Mouse (Mus musculus): Measurements from ENCODE around the gene Gm10985. TPM values are rescaled to one million over a fixed set of nuclear protein-coding genes. Genes with fewer than 3 reads are reported as not detected.

Gene Gm10985
- polyA plus RNA-seq (2011; ENCODE audit: insufficient read depth, insufficient read length, low read depth, missing spikeins): not detected in 2 replicates

DNA sequence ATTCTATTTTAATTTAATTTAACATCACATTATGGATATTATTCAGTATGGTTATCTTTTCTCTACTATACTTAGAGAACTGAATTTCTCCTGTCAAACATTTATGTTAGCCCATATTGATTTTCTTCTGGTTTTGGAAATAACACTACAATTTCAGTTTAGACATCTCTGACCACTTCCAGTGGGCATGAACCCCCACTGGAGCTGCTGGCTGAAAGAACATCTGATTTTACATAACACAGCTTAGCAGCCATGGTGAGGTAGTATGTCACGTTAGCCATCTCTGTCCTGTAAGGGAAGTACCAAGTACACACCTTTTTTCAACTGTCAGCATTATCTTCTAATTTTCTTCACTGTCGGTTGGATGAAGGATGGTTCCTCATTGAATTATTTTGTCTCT, at the start of gene Gm10985:
TSS of gene Gm10985 (plus strand) at position 301 of the 400 bp plus-strand sequence.
- TF ChIP-seq POLR2A (IDR thresholded peaks at IDR 0.05; ENCODE audit: insufficient read depth, low read length): no peak
- TF ChIP-seq CTCF (IDR thresholded peaks at IDR 0.05; ENCODE audit: low read depth, low read length): no peak
- TF ChIP-seq EP300 (IDR thresholded peaks at IDR 0.05; ENCODE audit: insufficient read depth, low read depth, low read length): no peak
- H3K9ac ChIP-seq (ENCODE audit: low read depth, poor library complexity, severe bottlenecking): no peak within 1 kb of the TSS
- H3K4me3 ChIP-seq (ENCODE audit: low read depth, low read length): no peak within 1 kb of the TSS
- no peaks in the 10 kb centered on the region for H3K4me1 ChIP-seq (ENCODE audit: control insufficient read depth, insufficient read depth, low read length)
- no peak within 1 kb of the TSS for H3K27ac ChIP-seq (ENCODE audit: insufficient read depth, low read length)
- no peaks in the 10 kb centered on the region for H3K36me3 ChIP-seq (ENCODE audit: control insufficient read depth, insufficient read depth, low read length, poor library complexity, severe bottlenecking)
- H3K9me3 ChIP-seq (replicated peaks; ENCODE audit: control insufficient read depth, insufficient read depth, low read length, poor library complexity, severe bottlenecking): no peaks in the 10 kb centered on the region
- H3K27me3 ChIP-seq (ENCODE audit: control insufficient read depth, insufficient read depth, low read length, poor library complexity, severe bottlenecking): no peaks in the 10 kb centered on the region; the same call in 1 of the 2 replicates

DNA sequence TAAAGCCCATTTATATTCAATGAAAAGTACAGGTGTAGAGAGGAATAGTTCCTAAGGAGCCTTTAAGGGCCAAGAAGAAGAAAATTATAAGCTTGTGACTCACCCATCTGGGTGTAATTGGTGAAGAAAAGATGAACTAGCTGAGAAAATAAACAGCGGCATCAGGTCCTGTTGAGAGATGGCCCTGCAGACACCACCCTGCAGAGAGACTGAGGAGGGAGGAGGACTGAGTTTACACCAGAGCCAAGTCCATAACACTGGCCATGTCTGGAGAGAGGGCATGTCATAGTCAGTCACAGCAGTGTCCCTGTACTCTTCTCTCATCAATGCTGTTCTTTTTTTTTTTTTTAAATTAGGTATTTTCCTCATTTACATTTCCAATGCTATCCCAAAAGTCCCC, 48.0 kb upstream of the Gm10985 start:
- Histone ChIP-seq H3K36me3 (ENCODE audit: control insufficient read depth, insufficient read depth, low read length, poor library complexity, severe bottlenecking) (no peaks in the 10 kb centered on the region), H3K4me1 (ENCODE audit: control insufficient read depth, insufficient read depth, low read length) (no peaks in the 10 kb centered on the region), H3K4me3 (ENCODE audit: low read depth, low read length) (no peak overlapping the region), H3K27me3 (ENCODE audit: control insufficient read depth, insufficient read depth, low read length, poor library complexity, severe bottlenecking) (no peaks in the 10 kb centered on the region), H3K9me3 (replicated peaks; ENCODE audit: control insufficient read depth, insufficient read depth, low read length, poor library complexity, severe bottlenecking) (no peaks in the 10 kb centered on the region), H3K9ac (ENCODE audit: low read depth, poor library complexity, severe bottlenecking) (no peak overlapping the region), H3K27ac (ENCODE audit: insufficient read depth, low read length) (no peak overlapping the region)
- no peak for TF ChIP-seq CTCF (IDR thresholded peaks at IDR 0.05; ENCODE audit: low read depth, low read length)
- TF ChIP-seq EP300 (IDR thresholded peaks at IDR 0.05; ENCODE audit: insufficient read depth, low read depth, low read length): no peak
- no peak for TF ChIP-seq POLR2A (IDR thresholded peaks at IDR 0.05; ENCODE audit: insufficient read depth, low read length)

DNA sequence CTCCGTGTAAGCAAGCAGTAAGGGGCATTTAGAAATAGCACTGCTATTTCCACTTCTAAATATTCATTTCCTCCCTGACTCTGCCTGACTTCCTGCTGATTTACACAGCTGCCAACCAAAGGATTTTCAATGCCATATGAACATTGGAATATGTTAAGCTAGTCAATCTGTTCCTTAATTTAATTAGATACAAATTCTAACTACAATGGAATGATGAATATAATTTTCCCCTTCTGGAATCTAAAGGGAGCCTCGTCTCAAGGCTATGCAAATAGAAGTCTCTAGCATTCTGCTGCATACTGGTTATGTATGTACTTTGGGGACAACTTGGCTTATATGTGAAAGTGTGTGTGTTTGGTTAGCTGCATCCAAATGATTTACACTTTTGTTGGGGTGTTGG, 45.2 kb upstream of the Gm10985 start:
- no peak overlapping the region for H3K27ac ChIP-seq (ENCODE audit: insufficient read depth, low read length)
- TF ChIP-seq CTCF (IDR thresholded peaks at IDR 0.05; ENCODE audit: low read depth, low read length) (no peak), EP300 (IDR thresholded peaks at IDR 0.05; ENCODE audit: insufficient read depth, low read depth, low read length) (no peak), POLR2A (IDR thresholded peaks at IDR 0.05; ENCODE audit: insufficient read depth, low read length) (no peak)
- H3K4me3 ChIP-seq (ENCODE audit: low read depth, low read length): no peak overlapping the region
- H3K9ac ChIP-seq (ENCODE audit: low read depth, poor library complexity, severe bottlenecking): no peak overlapping the region
- H3K27me3 ChIP-seq (ENCODE audit: control insufficient read depth, insufficient read depth, low read length, poor library complexity, severe bottlenecking): no peaks in the 10 kb centered on the region
- H3K4me1 ChIP-seq (ENCODE audit: control insufficient read depth, insufficient read depth, low read length): no peaks in the 10 kb centered on the region
- H3K36me3 ChIP-seq (ENCODE audit: control insufficient read depth, insufficient read depth, low read length, poor library complexity, severe bottlenecking): no peaks in the 10 kb centered on the region
- 0 out of 2 replicates have a peak, but pooled peaks cover 4% of the 10 kb centered on the region for H3K9me3 ChIP-seq (replicated peaks; ENCODE audit: control insufficient read depth, insufficient read depth, low read length, poor library complexity, severe bottlenecking)

DNA sequence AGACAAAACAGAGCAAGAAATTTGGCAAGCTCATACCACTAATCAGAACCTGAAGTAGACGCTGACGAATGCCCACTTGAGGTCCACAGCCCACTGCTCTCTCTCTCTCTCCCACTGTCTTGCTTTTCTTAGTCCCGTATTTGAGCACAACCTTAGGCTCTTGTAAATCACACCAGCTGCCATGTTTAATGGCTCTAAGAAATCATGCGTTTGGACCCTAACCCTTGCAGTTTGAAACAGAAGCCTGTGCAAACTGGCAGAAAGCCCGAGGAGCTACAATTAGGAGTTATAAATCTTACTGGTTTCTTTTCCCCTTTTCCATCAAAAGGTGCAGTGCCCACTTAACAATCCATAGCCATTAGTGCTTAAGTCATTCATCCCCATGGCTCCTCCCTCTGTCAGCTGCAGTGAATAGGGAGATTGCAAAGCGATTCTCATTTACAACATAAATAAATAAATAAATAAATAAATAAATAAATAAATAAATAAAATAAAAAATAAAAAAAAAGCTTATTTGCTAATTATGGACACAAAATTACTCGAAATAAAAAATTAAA, 31.4 kb upstream of the Gm10985 start:
- H3K36me3 ChIP-seq (ENCODE audit: control insufficient read depth, insufficient read depth, low read length, poor library complexity, severe bottlenecking): no peaks in the 10 kb centered on the region
- H3K9ac ChIP-seq (ENCODE audit: low read depth, poor library complexity, severe bottlenecking): no peak overlapping the region
- no peak overlapping the region for H3K4me3 ChIP-seq (ENCODE audit: low read depth, low read length)
- no peak overlapping the region for H3K27ac ChIP-seq (ENCODE audit: insufficient read depth, low read length)
- H3K27me3 ChIP-seq (ENCODE audit: control insufficient read depth, insufficient read depth, low read length, poor library complexity, severe bottlenecking): no peaks in the 10 kb centered on the region
- no peaks in the 10 kb centered on the region for H3K9me3 ChIP-seq (replicated peaks; ENCODE audit: control insufficient read depth, insufficient read depth, low read length, poor library complexity, severe bottlenecking)
- no peak for TF ChIP-seq POLR2A (IDR thresholded peaks at IDR 0.05; ENCODE audit: insufficient read depth, low read length)
- TF ChIP-seq EP300 (IDR thresholded peaks at IDR 0.05; ENCODE audit: insufficient read depth, low read depth, low read length): no peak
- TF ChIP-seq CTCF (IDR thresholded peaks at IDR 0.05; ENCODE audit: low read depth, low read length): no peak
- H3K4me1 ChIP-seq (ENCODE audit: control insufficient read depth, insufficient read depth, low read length): no peaks in the 10 kb centered on the region

DNA sequence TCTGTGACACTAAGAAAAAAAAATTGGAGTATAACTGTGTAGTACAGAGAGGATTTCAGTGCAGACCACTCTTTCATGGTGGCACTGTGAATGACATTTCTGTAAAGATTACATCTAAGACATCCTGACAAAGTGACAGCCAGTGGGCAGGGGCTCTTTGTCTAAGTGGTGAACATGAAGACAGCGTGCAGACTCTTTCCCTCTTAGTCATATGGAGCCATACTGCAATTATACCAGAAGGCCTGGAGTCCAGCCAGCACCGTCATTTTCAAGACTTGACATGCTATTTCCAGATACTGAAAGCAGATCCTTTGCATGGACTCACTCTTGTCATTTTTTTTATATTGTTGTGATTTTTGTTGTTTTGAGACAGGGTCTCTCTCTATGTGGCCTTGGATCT, 10.6 kb upstream of the Gm10985 start:
- H3K27ac ChIP-seq (ENCODE audit: insufficient read depth, low read length): no peak overlapping the region
- H3K27me3 ChIP-seq (ENCODE audit: control insufficient read depth, insufficient read depth, low read length, poor library complexity, severe bottlenecking): no peaks in the 10 kb centered on the region
- H3K9ac ChIP-seq (ENCODE audit: low read depth, poor library complexity, severe bottlenecking): no peak overlapping the region
- no peaks in the 10 kb centered on the region for H3K36me3 ChIP-seq (ENCODE audit: control insufficient read depth, insufficient read depth, low read length, poor library complexity, severe bottlenecking)
- H3K4me3 ChIP-seq (ENCODE audit: low read depth, low read length): no peak overlapping the region
- no peaks in the 10 kb centered on the region for H3K4me1 ChIP-seq (ENCODE audit: control insufficient read depth, insufficient read depth, low read length)
- TF ChIP-seq CTCF (IDR thresholded peaks at IDR 0.05; ENCODE audit: low read depth, low read length): no peak
- no peak for TF ChIP-seq EP300 (IDR thresholded peaks at IDR 0.05; ENCODE audit: insufficient read depth, low read depth, low read length)
- no peak for TF ChIP-seq POLR2A (IDR thresholded peaks at IDR 0.05; ENCODE audit: insufficient read depth, low read length)
- H3K9me3 ChIP-seq (replicated peaks; ENCODE audit: control insufficient read depth, insufficient read depth, low read length, poor library complexity, severe bottlenecking): no peaks in the 10 kb centered on the region

DNA sequence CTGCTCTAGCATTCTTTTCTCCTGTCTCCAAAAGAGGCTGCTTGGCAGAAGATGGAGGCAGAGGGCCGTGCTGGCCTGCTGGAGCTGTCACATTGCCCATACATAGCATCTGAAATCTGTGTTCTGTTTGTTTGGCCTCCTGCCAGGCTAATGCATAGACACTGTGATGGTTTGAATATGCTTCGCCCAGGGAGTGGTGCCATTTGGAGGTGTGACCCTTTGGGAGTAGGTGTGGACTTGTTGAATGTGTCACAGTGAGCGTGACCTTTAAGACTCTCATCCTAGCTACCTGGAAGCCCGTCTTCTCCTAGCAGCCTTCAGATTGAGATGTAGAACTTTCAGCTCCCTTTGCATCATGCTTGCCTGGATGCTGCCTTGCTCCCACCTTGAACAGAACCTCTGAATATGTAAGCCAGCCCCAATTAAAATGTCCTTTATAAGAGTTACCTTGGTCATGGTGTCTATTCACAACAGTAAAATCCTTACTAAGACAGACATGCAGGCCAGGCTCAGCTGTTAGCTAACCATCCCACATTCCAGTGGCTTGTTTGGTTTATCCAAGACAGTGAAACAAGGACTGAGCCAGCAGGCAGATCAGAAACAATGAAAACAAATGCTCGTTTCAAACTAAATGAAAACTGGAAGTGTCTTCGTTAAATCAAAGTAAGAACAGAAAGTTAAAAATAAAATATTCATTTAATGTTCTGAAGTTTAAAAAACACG, 1.5 kb downstream of the Gm10985 start:
- H3K9ac ChIP-seq (ENCODE audit: low read depth, poor library complexity, severe bottlenecking): no peak overlapping the region
- no peak overlapping the region for H3K27ac ChIP-seq (ENCODE audit: insufficient read depth, low read length)
- H3K9me3 ChIP-seq (replicated peaks; ENCODE audit: control insufficient read depth, insufficient read depth, low read length, poor library complexity, severe bottlenecking): no peaks in the 10 kb centered on the region
- H3K36me3 ChIP-seq (ENCODE audit: control insufficient read depth, insufficient read depth, low read length, poor library complexity, severe bottlenecking): no peaks in the 10 kb centered on the region
- TF ChIP-seq EP300 (IDR thresholded peaks at IDR 0.05; ENCODE audit: insufficient read depth, low read depth, low read length): no peak
- TF ChIP-seq CTCF (IDR thresholded peaks at IDR 0.05; ENCODE audit: low read depth, low read length): no peak
- no peak for TF ChIP-seq POLR2A (IDR thresholded peaks at IDR 0.05; ENCODE audit: insufficient read depth, low read length)
- H3K27me3 ChIP-seq (ENCODE audit: control insufficient read depth, insufficient read depth, low read length, poor library complexity, severe bottlenecking): no peaks in the 10 kb centered on the region; the same call in 1 of the 2 replicates
- H3K4me1 ChIP-seq (ENCODE audit: control insufficient read depth, insufficient read depth, low read length): no peaks in the 10 kb centered on the region
- no peak overlapping the region for H3K4me3 ChIP-seq (ENCODE audit: low read depth, low read length)
